8 mouse cellular contexts compared by ENCODE assay signal in the genomic region with DNA sequence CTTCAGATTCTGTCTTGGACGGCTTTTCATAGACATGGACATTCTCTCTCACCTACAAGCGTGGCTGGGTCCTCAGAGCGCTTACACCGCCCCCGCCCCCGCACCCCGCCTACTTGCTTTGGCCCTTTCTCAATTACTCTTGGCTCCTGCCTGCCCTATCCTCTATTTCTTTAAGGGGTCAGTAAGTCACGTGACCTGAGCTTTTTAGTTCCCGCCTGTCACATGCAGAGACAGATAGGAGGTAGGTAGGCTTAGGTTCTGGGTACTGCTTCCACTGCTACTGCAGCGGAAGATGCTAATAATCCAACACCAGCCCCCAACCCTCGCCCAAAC. TPM values are rescaled to one million over a fixed set of nuclear protein-coding genes. Genes with fewer than 3 reads are reported as not detected.
A peak's percentile ranks its signal among the peaks of the same experiment; 100 is the strongest.
DNase-seq lines count a peak whose midpoint lies in the region; ATAC-seq and TF ChIP-seq lines count a peak whose summit lies in the region.

No protein-coding gene starts in this region.

- no peak for DNase-seq in layer of hippocampus, adult 2 months (ENCODE audit: low spot score in 2 of 2)
- DNase-seq in layer of hippocampus, postnatal 14 days (ENCODE audit: low spot score in 2 of 2): no peak
- no peak for DNase-seq in ovary, adult 18-20 months (ENCODE audit: low spot score)
- DNase-seq in layer of hippocampus, postnatal 36 days: no peak
- no peak for DNase-seq in right cerebral cortex, adult 2 months (ENCODE audit: low spot score in 2 of 2)

- peak overlapping the region; percentile 89 for H3K27ac ChIP-seq in layer of hippocampus, adult 2 months
- no peak overlapping the region for H3K27ac ChIP-seq in limb, embryonic 13.5 days
- H3K27ac ChIP-seq in neural tube, embryonic 15.5 days (replicated peaks): peak overlapping the region; percentile 85

- H3K9me3 ChIP-seq in limb, embryonic 13.5 days: no peaks in the 10 kb centered on the region
- H3K9me3 ChIP-seq in neural tube, embryonic 15.5 days (replicated peaks): no peaks in the 10 kb centered on the region

- 9% methylated on average over 11 of the region's 11 CpGs for WGBS in limb, embryonic 13.5 days
- 6% methylated on average over 11 of the region's 11 CpGs for WGBS in neural tube, embryonic 15.5 days

- peak; percentile 13; the same call in 1 of the 2 replicates for ATAC-seq in erythroblast, adult 5-6 weeks (replicated peaks; ENCODE audit: low FRiP score, poor library complexity, severe bottlenecking)
- no peak for ATAC-seq in limb, embryonic 13.5 days (ENCODE audit: low FRiP score, low read depth)
- ATAC-seq in neural tube, embryonic 15.5 days (ENCODE audit: low FRiP score): 0 out of 2 replicates have a peak, but pooled peaks have one; percentile 1

- H3K4me3 ChIP-seq in layer of hippocampus, adult 2 months: peak overlapping the region; percentile 90
- peak overlapping the region; percentile 85 for H3K4me3 ChIP-seq in limb, embryonic 13.5 days
- peak overlapping the region; percentile 83 for H3K4me3 ChIP-seq in neural tube, embryonic 15.5 days (replicated peaks)

- H3K4me1 ChIP-seq in limb, embryonic 13.5 days: peaks cover 21% of the 10 kb centered on the region
- H3K4me1 ChIP-seq in neural tube, embryonic 15.5 days: peaks cover 29% of the 10 kb centered on the region

- H3K27me3 ChIP-seq in limb, embryonic 13.5 days: peaks cover 43% of the 10 kb centered on the region
- H3K27me3 ChIP-seq in neural tube, embryonic 15.5 days (replicated peaks): no peaks in the 10 kb centered on the region

- no peak for TF ChIP-seq CTCF in layer of hippocampus, adult 2 months (conservative IDR thresholded peaks at IDR 0.05)

- H3K36me3 ChIP-seq in limb, embryonic 13.5 days: peaks cover 38% of the 10 kb centered on the region
- peaks cover 33% of the 10 kb centered on the region for H3K36me3 ChIP-seq in neural tube, embryonic 15.5 days

- H3K4me2 ChIP-seq in limb, embryonic 13.5 days (replicated peaks): peak overlapping the region; percentile 93
- peak overlapping the region; percentile 90 for H3K4me2 ChIP-seq in neural tube, embryonic 15.5 days

- 0 out of 2 replicates have a peak overlapping the region, but pooled peaks have one; percentile 89 for H3K9ac ChIP-seq in limb, embryonic 13.5 days
- H3K9ac ChIP-seq in neural tube, embryonic 15.5 days (replicated peaks): peak overlapping the region; percentile 95

RNA-seq across cellular contexts. Expression of a gene that starts 0.5 kb away (rescaled TPM):
- total RNA-seq in layer of hippocampus, adult 2 months (2021): 10 to 100 TPM; 67.9 to 71.4 TPM
- 10 to 100 TPM; 69.3 to 75.8 TPM for total RNA-seq in layer of hippocampus, postnatal 14 days (2021)
- 20.8 and 24.2 TPM in 2 replicates for total RNA-seq in erythroblast, adult 5-6 weeks (2015; ENCODE audit: low replicate concordance)
- total RNA-seq in erythroblast, adult 5-6 weeks (2017; ENCODE audit: low replicate concordance): 18.1 and 18.8 TPM in 2 replicates
- polyA plus RNA-seq in limb, embryonic 13.5 days (2015; fragmentation: Nextera tagmentation; extraction: Ambion mirVana): 7.3 and 7.4 TPM in 2 replicates
- 26.8 and 30.3 TPM in 2 replicates for polyA plus RNA-seq in neural tube, embryonic 15.5 days (2015; fragmentation: Nextera tagmentation; extraction: Ambion mirVana)
- total RNA-seq in layer of hippocampus, postnatal 36 days (2021): 10 to 100 TPM; 63.6 to 73.1 TPM

RNA-seq across cellular contexts. Expression of a gene that starts 16.5 kb away (rescaled TPM):
- 10 to 100 TPM; 26.0 to 36.9 TPM for total RNA-seq in layer of hippocampus, adult 2 months (2021)
- total RNA-seq in layer of hippocampus, postnatal 14 days (2021): 10 to 100 TPM; 26.0 to 28.5 TPM
- 2.5 and 4.6 TPM in 2 replicates for total RNA-seq in erythroblast, adult 5-6 weeks (2015; ENCODE audit: low replicate concordance)
- total RNA-seq in erythroblast, adult 5-6 weeks (2017; ENCODE audit: low replicate concordance): 8.4 and 14.6 TPM in 2 replicates
- 26.1 and 29.6 TPM in 2 replicates for polyA plus RNA-seq in limb, embryonic 13.5 days (2015; fragmentation: Nextera tagmentation; extraction: Ambion mirVana)
- 28.0 and 28.2 TPM in 2 replicates for polyA plus RNA-seq in neural tube, embryonic 15.5 days (2015; fragmentation: Nextera tagmentation; extraction: Ambion mirVana)
- 10 to 100 TPM; 27.4 to 30.1 TPM for total RNA-seq in layer of hippocampus, postnatal 36 days (2021)

RNA-seq across cellular contexts. Expression of a gene that starts 20.5 kb away (rescaled TPM):
- 10 to 100 TPM; 11.6 to 13.9 TPM for total RNA-seq in layer of hippocampus, adult 2 months (2021)
- 10 to 100 TPM in 1 of 2 experiments, 1 to 10 TPM in 1; 10.0 to 12.2 TPM for total RNA-seq in layer of hippocampus, postnatal 14 days (2021)
- total RNA-seq in erythroblast, adult 5-6 weeks (2015; ENCODE audit: low replicate concordance): 2.7 and 5.6 TPM in 2 replicates
- 0.98 and 11.2 TPM in 2 replicates for total RNA-seq in erythroblast, adult 5-6 weeks (2017; ENCODE audit: low replicate concordance)
- 8.2 and 8.3 TPM in 2 replicates for polyA plus RNA-seq in limb, embryonic 13.5 days (2015; fragmentation: Nextera tagmentation; extraction: Ambion mirVana)
- 4.5 and 5.3 TPM in 2 replicates for polyA plus RNA-seq in neural tube, embryonic 15.5 days (2015; fragmentation: Nextera tagmentation; extraction: Ambion mirVana)
- total RNA-seq in layer of hippocampus, postnatal 36 days (2021): 10 to 100 TPM; 13.5 TPM

RNA-seq across cellular contexts. Expression of a gene that starts 31.2 kb away (rescaled TPM):
- 100 to 1,000 TPM; 186 to 206 TPM for total RNA-seq in layer of hippocampus, adult 2 months (2021)
- 100 to 1,000 TPM; 128 to 144 TPM for total RNA-seq in layer of hippocampus, postnatal 14 days (2021)
- 13.4 and 16.3 TPM in 2 replicates for total RNA-seq in erythroblast, adult 5-6 weeks (2015; ENCODE audit: low replicate concordance)
- 14.1 and 17.0 TPM in 2 replicates for total RNA-seq in erythroblast, adult 5-6 weeks (2017; ENCODE audit: low replicate concordance)
- polyA plus RNA-seq in limb, embryonic 13.5 days (2015; fragmentation: Nextera tagmentation; extraction: Ambion mirVana): 6.8 and 7.8 TPM in 2 replicates
- polyA plus RNA-seq in neural tube, embryonic 15.5 days (2015; fragmentation: Nextera tagmentation; extraction: Ambion mirVana): 21.7 and 24.3 TPM in 2 replicates
- total RNA-seq in layer of hippocampus, postnatal 36 days (2021): 100 to 1,000 TPM; 184 to 198 TPM

RNA-seq across cellular contexts. Expression of a gene that starts 36.9 kb away (rescaled TPM):
- 10 to 100 TPM; 14.5 to 15.3 TPM for total RNA-seq in layer of hippocampus, adult 2 months (2021)
- 10 to 100 TPM; 16.2 to 16.3 TPM for total RNA-seq in layer of hippocampus, postnatal 14 days (2021)
- total RNA-seq in erythroblast, adult 5-6 weeks (2015; ENCODE audit: low replicate concordance): 9.2 and 17.1 TPM in 2 replicates
- 4.9 and 5.7 TPM in 2 replicates for total RNA-seq in erythroblast, adult 5-6 weeks (2017; ENCODE audit: low replicate concordance)
- 40.2 and 40.5 TPM in 2 replicates for polyA plus RNA-seq in limb, embryonic 13.5 days (2015; fragmentation: Nextera tagmentation; extraction: Ambion mirVana)
- polyA plus RNA-seq in neural tube, embryonic 15.5 days (2015; fragmentation: Nextera tagmentation; extraction: Ambion mirVana): 30.5 and 34.0 TPM in 2 replicates
- total RNA-seq in layer of hippocampus, postnatal 36 days (2021): 10 to 100 TPM; 14.5 to 15.9 TPM
